Mouse (Mus musculus): ENCODE measurements around the gene Ror2.

Ror2 gene

DNA sequence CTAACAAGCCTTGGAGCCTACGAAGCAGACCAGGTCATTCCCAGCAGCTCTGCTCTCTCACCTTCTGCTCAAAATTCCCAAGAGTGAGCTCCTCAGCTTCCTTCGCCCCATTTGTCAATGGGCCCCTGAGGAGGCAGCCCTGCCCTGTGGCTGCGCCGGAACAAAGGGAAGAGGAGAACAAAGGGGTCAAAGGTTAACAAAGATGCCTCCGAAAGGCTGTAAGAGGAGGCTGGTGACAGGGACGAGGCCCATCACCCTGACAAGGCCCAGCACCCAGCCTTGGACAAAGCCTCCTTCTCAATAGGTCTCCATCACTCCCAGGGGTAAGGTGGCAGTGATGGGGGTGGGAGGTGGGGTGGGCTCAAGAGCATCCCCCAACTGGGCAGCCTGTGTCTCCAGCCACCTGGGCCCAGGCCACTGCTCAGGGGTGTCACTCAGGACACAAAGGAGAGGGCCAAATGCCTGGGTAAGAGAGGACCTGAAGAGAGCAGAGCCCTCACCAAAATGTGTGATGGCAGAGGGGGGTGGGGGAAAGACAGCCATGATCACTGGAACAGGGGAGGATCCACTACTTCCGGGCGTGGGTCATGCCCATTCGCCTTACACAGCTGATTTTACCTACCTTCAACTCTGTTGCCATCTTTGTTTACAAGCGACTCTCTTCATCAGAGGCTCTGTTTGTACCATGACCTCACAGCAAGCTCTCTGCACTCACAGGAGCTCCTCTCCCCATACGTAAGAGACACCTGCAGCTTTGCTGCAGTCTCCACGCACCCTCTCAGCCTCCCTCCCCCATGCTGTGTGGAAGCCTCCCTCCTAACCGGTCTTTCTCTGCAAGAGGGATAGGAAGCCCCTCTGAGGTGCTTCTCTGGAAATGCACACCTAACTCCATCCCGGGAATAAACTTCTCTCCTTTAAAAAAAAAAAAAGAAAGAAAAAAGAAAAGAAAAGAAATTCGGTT lies 51.8 kb downstream of the Ror2 start:
- DNase-seq (ENCODE audit: extremely low spot score, low read depth, low spot score) = no peak

DNA sequence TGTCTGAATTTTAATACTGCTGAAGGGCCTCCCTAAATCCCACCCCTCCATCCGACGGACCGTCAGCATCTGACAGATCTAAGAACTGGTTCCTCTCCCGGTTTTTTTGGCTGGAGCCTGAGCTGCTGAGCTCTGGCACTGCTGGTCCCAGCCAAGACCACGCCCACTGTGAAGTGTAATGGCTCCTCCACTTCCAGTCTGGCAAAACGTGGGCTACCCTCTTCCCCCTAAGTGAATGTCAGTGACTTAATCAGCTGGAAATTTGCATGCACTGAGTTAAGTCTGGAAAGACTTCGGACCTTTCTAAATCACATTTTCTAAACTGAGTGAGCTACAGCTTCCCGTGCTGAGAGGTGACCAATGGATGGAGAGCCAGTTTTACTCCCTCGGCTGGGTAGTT lies 52.5 kb downstream of the Ror2 start:
- no peak for DNase-seq (ENCODE audit: extremely low spot score, low read depth, low spot score)

DNA sequence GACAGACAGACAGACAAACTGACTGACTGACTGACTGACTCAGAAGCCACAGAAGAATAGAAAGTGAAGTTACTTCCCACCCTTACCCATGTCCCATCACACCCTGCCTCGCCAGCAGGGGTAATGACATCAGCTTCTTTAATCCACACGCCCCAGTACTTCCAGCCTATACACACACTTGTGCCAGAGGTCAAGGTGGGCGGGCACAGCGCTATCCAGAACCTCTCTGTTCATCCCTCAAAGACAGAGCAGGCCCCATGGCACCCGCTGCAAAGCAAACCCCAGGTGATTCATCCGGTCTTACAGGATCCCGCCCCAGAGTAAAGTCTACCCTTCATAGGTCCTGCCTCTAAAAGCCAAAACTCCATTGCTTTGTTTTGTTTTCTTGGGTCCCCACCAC lies 53.5 kb downstream of the Ror2 start:
- DNase-seq (ENCODE audit: extremely low spot score, low read depth, low spot score) = no peak

DNA sequence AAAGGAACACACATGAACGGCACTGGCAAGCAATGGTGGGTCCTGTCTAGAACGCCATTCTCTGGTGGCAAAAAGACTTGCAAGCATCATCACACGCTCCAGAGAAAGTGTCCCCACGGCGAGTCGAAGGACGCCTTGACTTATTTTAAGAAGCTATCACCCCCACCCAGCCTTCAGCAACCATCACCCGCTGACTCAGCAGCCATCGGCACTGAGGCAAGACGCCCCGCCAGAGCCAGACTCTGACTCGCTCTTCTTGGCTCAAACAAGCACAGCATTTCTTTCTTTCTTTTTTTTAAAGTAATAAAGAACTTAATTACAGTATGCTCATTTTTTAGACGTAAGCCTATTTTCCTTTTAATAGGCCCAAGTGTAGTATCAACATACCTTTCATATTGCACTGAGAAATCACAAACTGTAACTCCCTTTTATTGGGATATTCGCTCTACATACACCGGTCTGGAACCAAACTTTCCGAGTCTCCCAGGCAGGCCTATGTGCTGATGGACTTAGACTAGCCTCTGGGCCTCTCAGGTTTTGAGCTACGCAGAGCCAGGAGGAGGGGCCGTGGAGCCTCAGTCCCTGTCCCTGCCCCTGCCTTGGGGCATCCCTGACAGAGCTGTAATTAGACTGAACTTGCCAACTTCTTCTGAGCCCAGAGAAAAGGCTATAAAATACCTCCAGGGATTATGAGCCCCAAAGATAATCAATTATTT lies 55.3 kb downstream of the Ror2 start:
- no peak for DNase-seq (ENCODE audit: extremely low spot score, low read depth, low spot score)

DNA sequence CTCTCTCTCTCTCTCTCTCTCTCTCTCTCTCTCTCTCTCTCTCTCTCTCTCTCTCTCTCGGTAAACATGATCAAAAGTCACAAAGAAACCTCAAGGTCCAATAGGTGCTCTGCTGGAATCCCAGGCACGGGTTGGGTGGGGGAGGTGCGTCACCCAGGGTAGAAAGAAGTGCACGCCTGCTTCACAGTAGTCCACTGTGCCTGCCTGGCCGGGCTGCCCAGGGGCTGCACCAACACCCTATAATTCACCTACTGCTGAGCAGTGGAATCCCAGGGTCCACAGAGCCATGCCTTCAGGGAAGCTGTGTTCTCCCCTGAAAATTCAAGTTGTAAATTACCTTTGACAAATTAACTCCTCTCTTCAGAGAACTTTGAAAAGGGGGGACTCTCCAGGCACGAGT lies 58.9 kb downstream of the Ror2 start:
- DNase-seq (ENCODE audit: extremely low spot score, low read depth, low spot score) = no peak

DNA sequence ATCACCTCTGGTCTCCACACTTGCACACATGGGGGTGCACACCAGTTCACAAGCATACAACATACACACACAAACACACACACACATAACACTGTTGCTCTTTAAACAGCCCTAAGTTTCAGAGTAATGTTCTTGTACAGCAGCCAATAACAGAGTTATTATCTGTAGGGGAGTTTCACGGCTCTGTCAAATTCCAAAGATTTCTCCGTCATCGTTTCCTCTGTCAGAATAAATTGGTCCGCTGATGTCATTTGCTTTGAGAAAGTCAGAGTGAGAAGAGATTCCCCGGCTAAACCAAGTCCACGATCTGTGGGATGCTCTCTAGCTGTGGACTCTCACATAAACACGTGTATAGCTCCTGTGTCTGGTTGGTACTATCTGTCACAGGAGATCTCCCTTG lies 59.5 kb downstream of the Ror2 start:
- DNase-seq (ENCODE audit: extremely low spot score, low read depth, low spot score) = no peak

DNA sequence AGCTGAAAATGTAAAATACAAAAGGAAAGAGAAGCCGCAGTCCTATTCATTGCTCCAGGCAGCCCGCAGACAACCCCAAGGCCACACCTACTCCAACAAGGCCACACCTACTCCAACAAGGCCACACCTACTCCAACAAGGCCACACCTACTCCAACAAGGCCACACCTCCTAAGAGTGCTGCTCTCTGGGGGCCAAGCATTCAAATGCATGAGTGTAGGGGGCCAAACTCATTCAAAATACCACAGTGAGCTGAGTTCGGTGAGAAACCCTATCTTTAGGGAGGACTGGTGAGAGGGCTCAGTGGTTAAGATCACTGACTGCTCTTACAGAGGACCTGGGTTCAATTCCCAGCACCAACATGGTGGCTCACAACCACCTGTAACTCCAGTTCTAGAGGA lies 60.0 kb downstream of the Ror2 start:
- no peak for DNase-seq (ENCODE audit: extremely low spot score, low read depth, low spot score)

DNA sequence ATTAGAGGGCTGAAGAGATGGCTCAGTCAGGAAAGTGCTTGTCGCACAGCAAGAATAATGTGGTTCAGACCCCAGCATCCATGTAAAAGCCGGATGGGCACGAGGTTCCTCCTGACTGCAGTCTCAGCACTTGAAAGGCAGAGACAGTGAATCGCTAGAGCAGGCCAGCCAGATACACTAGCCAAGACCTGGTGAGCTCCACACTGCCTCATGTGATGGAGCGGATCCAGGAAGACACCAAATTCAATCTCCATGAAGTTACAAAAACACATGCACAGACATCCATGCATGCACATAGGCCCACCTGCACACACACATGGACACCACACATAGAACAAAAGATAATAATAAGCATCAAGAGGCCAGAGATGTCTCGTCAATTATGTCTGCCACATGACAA lies 64.7 kb downstream of the Ror2 start:
- DNase-seq (ENCODE audit: extremely low spot score, low read depth, low spot score) = no peak

DNA sequence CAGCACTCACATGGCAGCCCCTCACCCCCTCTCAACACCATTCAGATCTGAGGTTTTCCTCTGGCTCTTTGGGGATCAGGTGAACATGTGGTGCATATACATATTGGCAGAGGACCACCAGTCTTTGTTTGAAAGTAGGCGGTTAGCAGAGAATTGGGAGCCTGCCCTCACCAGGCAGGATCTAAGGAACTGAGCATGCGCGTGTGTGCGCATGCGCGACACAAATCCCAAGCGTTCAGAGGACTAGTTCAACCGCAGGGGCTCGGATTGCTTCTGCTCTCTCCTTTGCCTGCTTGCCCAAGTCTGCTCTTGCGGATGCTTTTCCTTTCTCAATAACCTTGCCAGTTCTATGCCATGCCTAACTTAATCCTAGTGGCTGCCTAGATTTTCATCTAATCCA lies 66.0 kb downstream of the Ror2 start:
- DNase-seq (ENCODE audit: extremely low spot score, low read depth, low spot score) = no peak

DNA sequence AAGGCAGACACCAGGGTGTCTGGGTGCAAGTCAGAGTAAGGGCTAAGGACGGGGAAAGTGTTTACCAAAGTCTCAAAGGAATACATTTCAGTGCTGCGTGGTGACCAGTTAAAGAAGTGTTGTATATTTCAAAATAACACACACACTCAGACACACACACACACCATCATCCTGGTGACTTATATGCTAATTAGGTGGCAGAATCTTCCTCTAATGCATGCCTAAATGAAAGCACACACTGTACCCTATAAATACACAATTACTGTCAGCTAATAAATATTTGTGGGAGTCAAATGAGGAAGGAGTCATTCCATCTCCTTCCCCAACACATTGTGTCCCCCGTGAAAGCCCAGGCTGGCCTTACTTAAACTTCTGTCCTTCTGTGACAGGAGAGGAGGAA lies 66.5 kb downstream of the Ror2 start:
- no peak for DNase-seq (ENCODE audit: extremely low spot score, low read depth, low spot score)

DNA sequence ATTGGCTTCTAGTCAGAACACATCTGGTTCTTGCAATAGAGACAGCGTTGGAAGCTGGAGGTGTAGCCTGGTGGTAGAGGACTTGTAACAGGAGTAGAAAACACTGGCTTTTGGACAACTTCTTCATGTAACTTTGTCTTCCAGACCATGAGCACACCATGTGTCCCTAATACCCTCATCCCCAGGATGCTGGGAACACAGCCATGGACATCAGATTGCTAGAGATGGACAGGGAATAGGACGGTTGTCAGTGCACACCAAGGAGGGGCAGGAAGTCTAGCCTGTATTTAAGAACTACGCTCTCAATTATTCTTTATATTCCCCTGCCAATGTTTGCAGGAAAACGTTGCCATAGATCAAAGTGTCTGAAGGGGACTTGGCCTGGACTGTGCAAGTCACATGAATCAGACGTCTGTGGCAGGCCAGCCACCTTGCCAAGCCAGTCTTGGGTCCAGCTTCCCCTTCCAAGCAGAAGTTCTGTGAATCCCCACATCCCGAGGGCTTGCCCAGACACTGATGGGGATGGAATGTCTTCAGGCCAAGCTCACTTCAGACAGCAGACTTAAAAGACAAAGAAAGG lies 68.4 kb downstream of the Ror2 start:
- no peak for DNase-seq (ENCODE audit: extremely low spot score, low read depth, low spot score)

DNA sequence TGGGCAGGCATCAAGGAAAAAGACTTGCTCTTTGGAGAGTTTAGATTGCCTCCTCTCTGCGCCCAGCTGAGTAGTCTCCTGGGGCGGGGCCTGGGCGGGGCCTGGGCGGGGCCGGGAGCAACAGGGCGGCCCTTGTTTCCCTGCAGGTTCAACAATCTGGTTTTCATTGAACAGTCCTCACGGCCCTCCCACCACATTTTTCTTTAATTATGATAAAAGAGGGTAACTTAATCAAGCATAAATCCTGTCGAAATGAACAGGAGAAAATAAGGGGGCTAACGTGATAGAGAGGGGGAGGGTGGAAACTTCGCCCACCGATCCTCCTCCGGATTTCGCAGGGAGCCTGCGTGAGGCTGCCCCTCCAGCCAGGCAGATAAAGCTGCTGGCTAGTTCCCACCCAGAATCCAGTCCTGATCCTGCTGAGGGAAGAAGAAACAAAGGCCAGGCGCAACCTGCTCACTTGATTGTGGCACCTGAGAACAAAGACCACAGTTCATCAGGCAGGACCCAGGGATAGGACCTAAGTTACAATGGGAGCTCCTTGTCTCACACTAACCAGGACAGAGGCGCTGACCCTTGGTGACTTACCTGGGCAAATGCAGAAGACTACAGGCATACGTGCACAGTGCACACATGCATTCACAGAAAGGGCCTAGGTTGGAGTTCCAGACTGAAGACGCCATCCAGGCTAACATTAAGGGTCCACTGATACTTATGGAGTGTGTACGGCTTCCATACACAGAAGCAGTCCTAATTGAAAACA lies 73.8 kb downstream of the Ror2 start:
- no peak for DNase-seq (ENCODE audit: extremely low spot score, low read depth, low spot score)

DNA sequence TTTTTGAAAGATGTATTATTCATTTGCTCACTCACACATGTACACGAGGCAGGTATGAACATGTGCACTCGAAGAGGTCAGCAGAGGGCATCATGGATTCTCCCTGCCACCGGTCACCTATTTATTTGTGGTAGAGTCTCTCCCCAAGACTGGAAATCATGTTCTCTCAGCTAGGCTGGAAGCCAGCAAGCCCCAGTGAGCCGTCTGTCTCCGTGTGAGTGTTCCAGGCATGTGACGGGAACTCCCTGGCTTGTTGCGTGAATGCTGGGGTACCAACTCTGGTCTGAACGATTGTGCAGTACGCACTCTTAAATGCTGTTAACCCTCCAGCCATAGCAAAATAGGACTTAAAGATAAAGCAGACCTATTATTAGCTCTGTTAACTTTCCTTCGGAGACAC lies 77.4 kb downstream of the Ror2 start:
- no peak for DNase-seq (ENCODE audit: extremely low spot score, low read depth, low spot score)

DNA sequence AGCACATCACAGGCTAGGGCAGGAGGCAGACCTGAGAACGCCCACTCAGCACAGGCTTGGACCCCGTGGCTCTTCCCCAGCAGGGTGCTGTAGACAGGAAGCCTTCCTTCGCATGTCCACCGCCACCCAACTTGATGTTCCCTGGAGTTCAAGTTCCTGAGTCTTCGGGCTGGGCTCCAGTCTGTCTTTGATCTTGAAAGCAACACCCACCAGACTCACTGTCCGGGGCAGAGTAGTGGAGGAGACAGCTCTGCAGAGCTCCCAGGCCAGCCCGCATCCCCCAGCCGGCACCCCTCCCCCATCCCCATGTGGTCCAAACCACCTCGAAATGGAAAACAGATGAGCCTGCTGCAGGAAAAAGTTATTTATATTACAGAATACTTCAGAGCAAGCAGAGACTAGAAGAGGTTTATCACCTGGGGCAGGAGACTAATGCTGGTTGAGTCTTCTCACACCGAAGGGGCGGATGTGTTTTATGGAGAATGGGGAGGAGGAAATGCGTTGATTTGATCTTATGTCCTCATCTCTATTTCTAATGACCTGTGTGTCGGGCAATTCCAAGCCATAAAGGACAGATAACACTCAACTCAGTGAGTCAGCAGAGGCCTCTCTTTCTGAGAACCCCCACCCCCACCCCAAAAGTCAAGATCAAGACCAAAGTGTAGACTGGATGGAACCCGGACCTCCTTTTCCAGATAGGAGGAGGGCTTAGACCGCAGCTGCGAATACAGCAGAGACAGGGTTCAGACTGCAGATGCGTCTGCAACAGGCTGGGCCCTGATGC lies 80.6 kb downstream of the Ror2 start:
- DNase-seq (ENCODE audit: extremely low spot score, low read depth, low spot score) = no peak

DNA sequence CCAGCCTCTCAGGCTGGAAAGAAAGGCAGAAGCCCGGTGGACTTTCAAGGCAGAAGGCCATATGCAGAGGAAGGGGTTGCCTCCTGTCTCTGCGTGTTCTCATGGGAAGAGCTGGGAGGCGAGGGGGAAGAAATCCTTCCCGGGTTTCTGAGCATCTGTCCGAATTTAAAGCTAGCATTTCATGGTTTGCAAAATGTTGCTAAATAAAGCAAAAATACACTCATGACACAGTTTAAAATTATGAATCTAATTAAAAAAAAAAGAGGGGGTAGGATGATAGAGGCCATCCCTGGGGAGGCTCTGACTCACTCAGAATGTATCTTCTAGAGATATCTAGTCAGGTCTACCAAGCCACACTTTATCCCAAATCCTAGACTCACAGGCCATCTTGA lies 83.5 kb downstream of the Ror2 start:
- DNase-seq (ENCODE audit: extremely low spot score, low read depth, low spot score) = no peak

DNA sequence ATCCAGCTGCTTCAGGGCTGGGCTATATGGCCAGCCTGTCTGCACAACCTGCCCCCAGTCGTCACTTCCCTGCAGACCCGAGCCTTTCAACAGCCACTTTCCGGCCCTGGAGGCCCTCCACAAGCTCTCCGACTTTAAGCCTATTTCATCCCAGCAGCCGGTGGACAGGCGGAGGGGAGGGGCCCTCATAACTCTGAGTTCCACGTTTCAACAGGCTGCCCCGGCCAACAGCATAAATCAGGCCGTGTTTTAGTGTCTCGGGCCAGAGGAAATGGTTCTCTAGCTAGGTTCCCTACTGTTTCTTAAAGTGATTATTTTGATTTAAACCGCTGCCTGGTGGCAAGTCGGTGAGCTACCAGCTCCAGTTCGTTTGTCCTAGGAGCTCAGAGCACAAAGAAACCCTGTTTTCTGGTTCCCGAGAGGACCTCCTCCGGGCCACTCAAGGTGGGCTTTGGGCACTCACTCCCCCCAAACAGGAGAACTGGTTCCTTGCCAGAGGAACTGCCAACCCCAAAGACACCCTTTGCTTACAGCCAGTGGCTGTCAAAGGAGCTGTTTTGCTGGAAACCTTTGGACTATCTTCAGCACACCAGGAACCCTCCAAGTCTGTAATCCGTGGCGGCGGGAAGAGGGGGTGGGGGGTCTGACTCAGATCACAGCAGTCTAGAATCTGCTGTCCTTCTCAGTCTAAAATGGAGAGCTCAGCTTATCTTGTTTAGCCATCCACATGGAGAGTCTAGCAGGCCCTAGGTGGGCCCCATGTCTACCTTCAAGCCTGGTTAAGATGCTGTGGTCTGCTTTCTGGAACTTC lies 84.1 kb downstream of the Ror2 start:
- peak; percentile 92 for DNase-seq (ENCODE audit: extremely low spot score, low read depth, low spot score)

DNA sequence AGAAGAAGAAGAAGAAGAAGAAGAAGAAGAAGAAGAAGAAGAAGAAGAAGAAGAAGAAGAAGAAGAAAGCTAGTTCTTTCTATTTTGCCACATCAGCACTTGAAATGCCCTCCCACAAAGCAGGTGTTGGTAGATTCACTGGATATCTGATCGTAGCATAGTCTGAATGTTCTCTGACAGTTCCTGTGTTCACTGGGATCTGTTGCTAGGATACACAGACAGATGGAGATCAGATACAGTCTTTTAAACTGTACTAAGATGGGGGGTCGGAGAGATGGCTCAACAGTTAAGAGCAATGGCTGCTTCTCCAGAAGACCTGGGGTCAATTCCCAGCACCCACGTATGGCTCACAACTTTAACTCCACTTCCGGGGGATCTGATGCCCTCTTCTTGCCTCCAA lies 85.8 kb downstream of the Ror2 start:
- no peak for DNase-seq (ENCODE audit: extremely low spot score, low read depth, low spot score)

DNA sequence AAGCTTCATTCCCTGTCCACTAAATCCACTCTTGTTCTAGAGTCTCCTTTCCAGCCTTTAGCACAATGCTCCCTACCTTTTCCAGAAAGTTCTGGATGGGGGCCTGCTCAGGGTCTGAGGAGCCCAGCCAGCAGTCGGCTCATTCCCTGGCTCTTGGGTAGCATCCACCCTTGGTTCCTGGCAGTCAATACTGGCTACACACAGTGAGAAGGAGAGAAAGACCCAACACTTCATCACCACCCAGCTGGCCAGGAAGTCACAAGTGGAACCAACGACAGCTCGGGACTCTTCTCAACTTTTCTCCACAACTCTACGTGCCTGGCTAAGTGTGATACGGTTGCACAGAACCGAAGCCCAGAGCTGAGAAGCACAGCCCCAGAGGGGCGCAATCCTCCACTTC lies 86.7 kb downstream of the Ror2 start:
- no peak for DNase-seq (ENCODE audit: extremely low spot score, low read depth, low spot score)

DNA sequence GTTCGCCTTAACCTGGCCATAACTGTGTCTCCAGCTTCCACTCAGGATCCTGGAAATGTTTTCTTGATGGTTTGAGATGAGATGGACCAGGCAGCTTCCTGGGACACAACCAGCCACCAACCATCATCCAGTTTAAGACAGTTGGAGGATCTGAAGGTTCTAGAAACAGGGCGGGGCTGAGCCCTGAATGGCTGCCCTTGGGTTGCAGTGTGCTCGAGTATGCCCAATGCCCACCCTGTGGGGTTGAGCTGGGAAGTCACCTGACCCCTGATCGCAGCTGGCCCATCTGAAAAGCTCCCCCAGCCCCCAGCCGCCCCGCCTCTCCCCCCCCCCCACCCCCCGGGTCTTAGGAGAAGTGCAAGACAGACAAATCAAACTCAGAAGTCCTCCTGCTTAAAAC lies 89.2 kb downstream of the Ror2 start:
- no peak for DNase-seq (ENCODE audit: extremely low spot score, low read depth, low spot score)

Data from hindlimb bud, embryonic 11.5 days (tissue).